Mouse (Mus musculus) erythroblast, embryonic 14.5 days (primary cell): ENCODE data around the gene Plxna2.

Experiments
- GATA1 ChIP-seq: IDR thresholded peaks from 2 replicates; pipeline ENCODE4 v1.6.1; 2012; ENCODE audit warnings: low read length, inconsistent platforms, mixed read lengths
- TAL1 ChIP-seq: IDR thresholded peaks from 3 replicates; pipeline ENCODE4 v1.6.1; 2012; ENCODE audit warnings: low read length, inconsistent platforms, mixed read lengths

GRCm38 (mm10) chr1:194588711-194589451, 29.1 kb upstream of the Plxna2 start:
- TF ChIP-seq TAL1 = no peak
- no peak for TF ChIP-seq GATA1
